Mouse (Mus musculus): Measurements from ENCODE around the gene Rnf10.
"Not testable (repeated sequence)": the region's sequence is repeated elsewhere in the genome, so short reads cannot be mapped to it uniquely, and the experiment has no call there.

Rnf10 gene

GRCm38 (mm10) chr5:115272812-115273548, at the start of gene Rnf10:
TSS of gene Rnf10 (minus strand) at chr5:115272898.
- peak; percentile 98 for DNase-seq (ENCODE audit: low spot score)

- DNase-seq (ENCODE audit: low spot score): peak; percentile 92
Measured at GRCm38 (mm10) chr5:115319004-115319940, 46.6 kb upstream of the Rnf10 start.

GRCm38 (mm10) chr5:115317645-115318328, 45.1 kb upstream of the Rnf10 start:
- DNase-seq (ENCODE audit: low spot score): peak; percentile 81

GRCm38 (mm10) chr5:115316968-115317644, 44.4 kb upstream of the Rnf10 start:
- peak; percentile 49 for DNase-seq (ENCODE audit: low spot score)

GRCm38 (mm10) chr5:115313668-115313943, 40.9 kb upstream of the Rnf10 start:
- no peak for DNase-seq (ENCODE audit: low spot score)

GRCm38 (mm10) chr5:115312816-115313667, 40.3 kb upstream of the Rnf10 start:
- peak; percentile 86 for DNase-seq (ENCODE audit: low spot score)

GRCm38 (mm10) chr5:115312354-115312753, 39.7 kb upstream of the Rnf10 start:
- no peak for DNase-seq (ENCODE audit: low spot score)

- DNase-seq (ENCODE audit: low spot score): not testable (repeated sequence)
Measured at GRCm38 (mm10) chr5:115302190-115302589, 29.5 kb upstream of the Rnf10 start.

GRCm38 (mm10) chr5:115301615-115302014, 28.9 kb upstream of the Rnf10 start:
- DNase-seq (ENCODE audit: low spot score): no peak

- DNase-seq (ENCODE audit: low spot score): peak; percentile 99
Measured at GRCm38 (mm10) chr5:115300792-115301614, 28.3 kb upstream of the Rnf10 start, which contains the start of gene Dynll1. TSS of gene Dynll1 (minus strand) at chr5:115300999.

GRCm38 (mm10) chr5:115300035-115300744, 27.5 kb upstream of the Rnf10 start:
- peak; percentile 81 for DNase-seq (ENCODE audit: low spot score)

GRCm38 (mm10) chr5:115296347-115296746, 23.6 kb upstream of the Rnf10 start:
- no peak for DNase-seq (ENCODE audit: low spot score)

GRCm38 (mm10) chr5:115294173-115294572, 21.5 kb upstream of the Rnf10 start:
- no peak for DNase-seq (ENCODE audit: low spot score)

- DNase-seq (ENCODE audit: low spot score): peak; percentile 27
Measured at GRCm38 (mm10) chr5:115284735-115285134, 12.0 kb upstream of the Rnf10 start.

- peak; percentile 31 for DNase-seq (ENCODE audit: low spot score)
Measured at GRCm38 (mm10) chr5:115280050-115280687, 7.5 kb upstream of the Rnf10 start.

GRCm38 (mm10) chr5:115279226-115280049, 6.7 kb upstream of the Rnf10 start, which contains the start of gene Coq5:
TSS of gene Coq5 (plus strand) at chr5:115279666.
- DNase-seq (ENCODE audit: low spot score): peak; percentile 81

- no peak for DNase-seq (ENCODE audit: low spot score)
Measured at GRCm38 (mm10) chr5:115278785-115279184, 6.1 kb upstream of the Rnf10 start.

GRCm38 (mm10) chr5:115278053-115278452, 5.4 kb upstream of the Rnf10 start:
- DNase-seq (ENCODE audit: low spot score): no peak

Data from MN1 (cell line).